Mouse (Mus musculus) E14TG2a.4 (cell line): ENCODE results near the gene Itgal.
A peak's percentile ranks its signal among the peaks of the same experiment; 100 is the strongest.
"Not testable (repeated sequence)": the region's sequence is repeated elsewhere in the genome, so short reads cannot be mapped to it uniquely, and the experiment has no call there.

ENCODE experiments used
- H3K27me3 ChIP-seq: 2 replicates; pipeline ENCODE4 v1.6.1; 2014; ENCODE audit warnings: low read length, control low read depth; ENCODE audit not compliant: insufficient read depth
- H3K36me3 ChIP-seq: 2 replicates; pipeline ENCODE4 v1.6.1; 2014; ENCODE audit warnings: low read length, control low read depth; ENCODE audit not compliant: insufficient read depth
- H3K4me1 ChIP-seq: replicated peaks from 2 replicates; pipeline ENCODE4 v1.6.1; 2014; ENCODE audit warnings: low read depth, low read length, control low read depth
- H3K4me3 ChIP-seq: replicated peaks from 2 replicates; pipeline ENCODE4 v1.5.1; 2014; ENCODE audit warnings: mild to moderate bottlenecking, low read length
- H3K9me3 ChIP-seq: 2 replicates; pipeline ENCODE4 v1.6.1; 2014; ENCODE audit warnings: low read length, control low read depth
- CTCF ChIP-seq: conservative IDR thresholded peaks from 2 replicates; pipeline ENCODE4 v1.5.1; 2014; ENCODE audit warnings: low read length
- NANOG ChIP-seq: IDR thresholded peaks from 2 replicates; pipeline ENCODE4 v1.6.1; 2014; ENCODE audit warnings: borderline replicate concordance, low read length, mixed read lengths
- POU5F1 ChIP-seq: IDR thresholded peaks from 2 replicates; pipeline ENCODE4 v1.6.1; 2014; ENCODE audit warnings: low read length, borderline replicate concordance

The Itgal gene

DNA sequence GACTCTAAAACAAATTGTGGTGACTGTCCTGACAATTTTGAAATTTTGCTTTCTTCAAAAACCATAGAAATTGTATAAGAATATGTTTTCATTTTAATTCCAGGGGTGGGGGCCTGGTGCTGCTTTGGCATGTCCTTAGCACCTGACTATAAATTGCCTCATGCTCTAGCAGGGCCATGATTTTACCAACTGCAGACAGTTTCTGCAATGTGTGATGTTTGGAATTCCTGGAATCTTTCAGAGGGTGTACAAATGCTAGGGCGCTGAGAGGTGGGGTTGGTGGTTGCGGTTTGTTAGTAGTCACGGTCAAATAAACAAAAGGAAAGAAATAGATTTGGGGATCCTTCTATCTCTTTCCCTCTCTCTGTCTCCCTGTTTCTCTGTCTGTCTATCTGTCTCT is 70.2 kb downstream of the Itgal start:
- peaks cover 30% of the 10 kb centered on the region for H3K4me1 ChIP-seq
- H3K4me3 ChIP-seq, result no peak overlapping the region
- H3K9me3 ChIP-seq, result no peaks in the 10 kb centered on the region
- peaks cover 26% of the 10 kb centered on the region for H3K27me3 ChIP-seq
- TF ChIP-seq CTCF (no peak), POU5F1 (no peak)
- no peaks in the 10 kb centered on the region for H3K36me3 ChIP-seq

DNA sequence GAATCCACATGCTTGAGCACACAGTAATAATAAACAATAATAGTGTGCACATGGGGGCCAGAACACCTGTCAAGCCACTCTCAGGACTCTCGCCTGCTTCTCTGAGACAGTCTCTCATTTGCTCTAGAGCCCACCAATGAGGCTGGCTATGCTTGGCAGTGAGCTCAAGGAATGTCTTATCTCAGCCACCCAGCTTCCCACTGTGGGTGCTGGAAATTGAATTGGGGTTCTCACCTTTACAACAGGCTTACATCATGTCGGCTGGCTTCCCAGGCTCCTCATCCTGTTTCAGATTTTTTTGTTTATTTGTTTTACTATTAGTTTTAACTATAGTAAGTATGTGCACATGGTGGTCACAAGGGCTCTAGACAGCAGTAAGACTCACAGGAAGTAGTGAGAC is 75.2 kb downstream of the Itgal start:
- H3K36me3 ChIP-seq, result peaks cover 20% of the 10 kb centered on the region
- no peaks in the 10 kb centered on the region for H3K27me3 ChIP-seq
- no peaks in the 10 kb centered on the region for H3K9me3 ChIP-seq
- TF ChIP-seq POU5F1, result no peak
- TF ChIP-seq CTCF, result no peak
- no peak for TF ChIP-seq NANOG
- peaks cover 27% of the 10 kb centered on the region for H3K4me1 ChIP-seq
- no peak overlapping the region for H3K4me3 ChIP-seq

- H3K4me3 ChIP-seq, H3K9me3 ChIP-seq, H3K27me3 ChIP-seq: not testable (repeated sequence)
- peak; percentile 45 for TF ChIP-seq CTCF
- Histone ChIP-seq H3K4me1 (peaks cover 27% of the 10 kb centered on the region), H3K36me3 (peaks cover 20% of the 10 kb centered on the region)
Measured at GRCm38 (mm10) chr7:127371870-127372269, 75.8 kb downstream of the Itgal start.

GRCm38 (mm10) chr7:127375271-127376245 is 79.5 kb downstream of the Itgal start, which contains the start of gene Zfp747:
Gene Zfp747 (minus strand): TSS chr7:127376050.
- TF ChIP-seq CTCF, result peak; percentile 23
- peaks cover 20% of the 10 kb centered on the region for H3K36me3 ChIP-seq

DNA sequence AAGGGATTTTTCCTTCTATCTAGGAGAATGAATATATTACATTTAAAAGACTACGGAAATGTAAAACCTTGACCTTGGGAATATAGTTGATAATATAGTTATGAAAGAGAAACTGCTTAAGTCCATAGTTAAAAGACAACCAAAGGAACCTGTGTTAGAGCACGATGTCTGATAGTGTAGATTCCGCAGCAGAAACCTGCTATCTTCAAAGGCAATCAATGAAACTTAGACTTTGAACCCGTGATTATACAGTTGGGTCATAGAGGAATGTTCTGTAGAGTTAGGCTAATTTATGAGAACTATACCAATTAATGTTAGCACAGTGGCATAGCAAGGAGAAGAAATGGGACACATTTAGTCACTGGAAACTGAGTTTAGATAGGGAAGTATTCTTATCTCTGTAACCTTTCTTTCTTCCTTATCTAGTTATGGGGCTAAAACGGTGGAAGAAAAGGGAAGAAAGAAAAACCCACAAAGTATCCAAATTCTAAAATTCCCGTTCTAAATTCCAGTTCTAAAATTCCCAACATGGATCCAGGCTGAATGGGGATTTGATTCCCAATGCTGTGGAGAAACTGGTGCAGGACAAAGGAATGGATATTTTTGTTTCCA is 82.4 kb downstream of the Itgal start:
- Histone ChIP-seq H3K4me1 (peaks cover 17% of the 10 kb centered on the region), H3K36me3 (peaks cover 18% of the 10 kb centered on the region), H3K4me3 (no peak overlapping the region), H3K9me3 (no peaks in the 10 kb centered on the region), H3K27me3 (0 out of 2 replicates have a peak, but pooled peaks cover 3% of the 10 kb centered on the region)
- TF ChIP-seq CTCF, result no peak

More at GRCm38 (mm10) chr7:127375271-127376245, 79.5 kb downstream of the Itgal start, which contains the start of gene Zfp747:
- Histone ChIP-seq H3K4me1 (peaks cover 20% of the 10 kb centered on the region), H3K4me3 (peak within 1 kb of the TSS; percentile 91)
- not testable (repeated sequence) for H3K9me3 ChIP-seq, H3K27me3 ChIP-seq
